Mouse (Mus musculus) lung, postnatal 25 days (tissue): Measurements from ENCODE around the gene Rpl14.
A peak's percentile ranks its signal among the peaks of the same experiment; 100 is the strongest.
"Not testable (repeated sequence)": the region's sequence is repeated elsewhere in the genome, so short reads cannot be mapped to it uniquely, and the experiment has no call there.

ENCODE experiments used
- DNase-seq: peaks from one replicate; pipeline ENCODE4 v3.0.0; 2022; ENCODE audit warnings: low spot score

Gene Rpl14

GRCm38 (mm10) chr9:120570741-120571592, at the start of gene Rpl14:
TSS of gene Rpl14 (plus strand) at chr9:120571444.
- DNase-seq = peak; percentile 98

- no peak for DNase-seq
These were observed 44.0 kb upstream of the Rpl14 start for GRCm38 (mm10) chr9:120527270-120527669.

- DNase-seq = no peak
These were observed 43.3 kb upstream of the Rpl14 start for GRCm38 (mm10) chr9:120527919-120528318.

- DNase-seq = no peak
These were observed 42.3 kb upstream of the Rpl14 start for GRCm38 (mm10) chr9:120528815-120529510.

- no peak for DNase-seq
These were observed 40.8 kb upstream of the Rpl14 start for GRCm38 (mm10) chr9:120530471-120530870.

GRCm38 (mm10) chr9:120532062-120532461, 39.2 kb upstream of the Rpl14 start:
- DNase-seq = no peak

- no peak for DNase-seq
These were observed 38.6 kb upstream of the Rpl14 start for GRCm38 (mm10) chr9:120532691-120533090.

GRCm38 (mm10) chr9:120533446-120533950, 37.7 kb upstream of the Rpl14 start:
- not testable (repeated sequence) for DNase-seq

GRCm38 (mm10) chr9:120539662-120540251, 31.5 kb upstream of the Rpl14 start, which contains the start of gene Entpd3:
TSS of gene Entpd3 (plus strand) at chr9:120539818.
- no peak for DNase-seq

- peak; percentile 66 for DNase-seq
These were observed 29.8 kb upstream of the Rpl14 start for GRCm38 (mm10) chr9:120541411-120541810.

- no peak for DNase-seq
These were observed 29.0 kb upstream of the Rpl14 start for GRCm38 (mm10) chr9:120542241-120542640.

- no peak for DNase-seq
These were observed 25.2 kb upstream of the Rpl14 start for GRCm38 (mm10) chr9:120545994-120546393.

GRCm38 (mm10) chr9:120546482-120546881, 24.8 kb upstream of the Rpl14 start:
- DNase-seq = no peak

- peak; percentile 37 for DNase-seq
These were observed 24.1 kb upstream of the Rpl14 start for GRCm38 (mm10) chr9:120547026-120547668.

GRCm38 (mm10) chr9:120550778-120551177, 20.5 kb upstream of the Rpl14 start:
- DNase-seq = no peak

GRCm38 (mm10) chr9:120563590-120563989, 7.7 kb upstream of the Rpl14 start:
- DNase-seq = no peak

- DNase-seq = no peak
These were observed 7.0 kb upstream of the Rpl14 start for GRCm38 (mm10) chr9:120564247-120564646.

- DNase-seq = no peak
These were observed 4.9 kb upstream of the Rpl14 start for GRCm38 (mm10) chr9:120566384-120566783.

- no peak for DNase-seq
These were observed 2.3 kb upstream of the Rpl14 start for GRCm38 (mm10) chr9:120568917-120569316.

GRCm38 (mm10) chr9:120569721-120570333, 1.4 kb upstream of the Rpl14 start:
- peak; percentile 39 for DNase-seq

GRCm38 (mm10) chr9:120570334-120570725, 914 bp upstream of the Rpl14 start:
- no peak for DNase-seq
